Mouse (Mus musculus) heart, postnatal 0 days (tissue): ENCODE data around the gene Abr. TPM values are rescaled to one million over a fixed set of nuclear protein-coding genes. Genes with fewer than 3 reads are reported as not detected.

Experiments
- ATAC-seq: fragments of 200-750 bp; cut with Nextera tagmentation; 2 replicates; pipeline ENCODE4 v1.8.0; 2017; ENCODE audit warnings: low read depth, moderate number of reproducible peaks, moderate library complexity; ENCODE audit not compliant: insufficient read depth
- DNase-seq: peaks from one replicate; pipeline ENCODE4 v3.0.0-alpha.2; 2016; ENCODE audit warnings: low spot score
- H3K27ac ChIP-seq: fragments of 300-500 bp; sonication (generic); 2 replicates; pipeline ENCODE4 v1.5.1; 2014; ENCODE audit warnings: low read depth, mild to moderate bottlenecking
- H3K27me3 ChIP-seq: fragments of 300-500 bp; sonication (generic); 2 replicates; pipeline ENCODE4 v1.6.1; 2014; ENCODE audit warnings: low read length, mixed read lengths; ENCODE audit not compliant: control insufficient read depth, insufficient read depth
- H3K36me3 ChIP-seq: fragments of 300-500 bp; sonication (generic); replicated peaks from 2 replicates; pipeline ENCODE4 v1.6.1; 2014; ENCODE audit warnings: low read length, mixed read lengths; ENCODE audit not compliant: control insufficient read depth, insufficient read depth
- H3K4me1 ChIP-seq: fragments of 300-500 bp; sonication (generic); 2 replicates; pipeline ENCODE4 v1.6.1; 2014; ENCODE audit warnings: antibody characterized with exemption; ENCODE audit not compliant: control insufficient read depth, insufficient read depth
- H3K4me2 ChIP-seq: fragments of 300-500 bp; sonication (generic); 2 replicates; pipeline ENCODE4 v1.6.1; 2014; ENCODE audit warnings: low read depth, mild to moderate bottlenecking, low read length, moderate library complexity
- H3K4me3 ChIP-seq: fragments of 300-500 bp; sonication (generic); 2 replicates; pipeline ENCODE4 v1.5.1; 2014; ENCODE audit warnings: low read depth, low read length
- H3K9ac ChIP-seq: fragments of 300-500 bp; sonication (generic); replicated peaks from 2 replicates; pipeline ENCODE4 v1.6.1; 2014; ENCODE audit warnings: low read depth, low read length, mixed read lengths
- H3K9me3 ChIP-seq: fragments of 300-500 bp; sonication (generic); replicated peaks from 2 replicates; pipeline ENCODE4 v1.6.1; 2016; ENCODE audit warnings: low read length; ENCODE audit not compliant: control insufficient read depth
- CTCF ChIP-seq: IDR thresholded peaks from 2 replicates; pipeline ENCODE4 v1.5.1; 2016; ENCODE audit warnings: antibody characterized with exemption, control low read depth, low read depth
- EP300 ChIP-seq: IDR thresholded peaks from 2 replicates; pipeline ENCODE4 v1.6.1; 2016; ENCODE audit warnings: antibody characterized with exemption, low read depth
- WGBS: fragments of 180-500 bp; shearing (Covaris S2); extraction: QIAGEN DNeasy Blood & Tissue Kit; methylation state at CpG from one replicate; pipeline ENCODE4 v1.1.7; 2014; 5-methylcytosine and 5-hydroxymethylcytosine counted together
- polyA plus RNA-seq: library from polyadenylated mRNA; unstranded; fragments of >200 nt; fragmentation: Nextera tagmentation; extraction: Ambion mirVana; gene quantifications from 2 replicates; pipeline ENCODE4 v1.2.1, GENCODE M21; 2015
- total RNA-seq: library from RNA; depleted of rRNA; stranded (reverse); fragments of >200 nt; gene quantifications from 2 replicates; pipeline ENCODE4 v1.2.3, GENCODE M21; 2014; ENCODE audit warnings: low replicate concordance

Gene Abr
- total and polyA plus RNA-seq, 2 experiments from 2014 or later: 14.1 to 48.9 TPM

- H3K4me1 ChIP-seq: peaks cover 6% of the 10 kb centered on the region; the same call in 1 of the 2 replicates
- no peaks in the 10 kb centered on the region for H3K27me3 ChIP-seq
- WGBS: 74% methylated on average over 5 of the region's 5 CpGs
- ATAC-seq: no peak
- no peak for TF ChIP-seq EP300
- TF ChIP-seq CTCF: no peak
- H3K9ac ChIP-seq: no peak overlapping the region
- no peaks in the 10 kb centered on the region for H3K9me3 ChIP-seq
- H3K27ac ChIP-seq: no peak overlapping the region
- DNase-seq: no peak
- H3K4me3 ChIP-seq: no peak overlapping the region
- no peak overlapping the region for H3K4me2 ChIP-seq
- H3K36me3 ChIP-seq: no peaks in the 10 kb centered on the region
Observed at GRCm38 (mm10) chr11:76405626-76406264, 216.4 kb downstream of the Abr start.

GRCm38 (mm10) chr11:76405113-76405512 lies 217.0 kb downstream of the Abr start:
- H3K4me2 ChIP-seq: no peak overlapping the region
- H3K27ac ChIP-seq: no peak overlapping the region
- WGBS: 55% methylated on average over 4 of the region's 4 CpGs
- no peak overlapping the region for H3K4me3 ChIP-seq
- H3K36me3 ChIP-seq: no peaks in the 10 kb centered on the region
- ATAC-seq (no peak), DNase-seq (no peak)
- peaks cover 6% of the 10 kb centered on the region; the same call in 1 of the 2 replicates for H3K4me1 ChIP-seq
- H3K27me3 ChIP-seq: no peaks in the 10 kb centered on the region
- H3K9ac ChIP-seq: no peak overlapping the region
- no peaks in the 10 kb centered on the region for H3K9me3 ChIP-seq
- TF ChIP-seq EP300 (no peak), CTCF (no peak)

GRCm38 (mm10) chr11:76401398-76401797 lies 220.7 kb downstream of the Abr start:
- no peaks in the 10 kb centered on the region for H3K4me1 ChIP-seq
- H3K9me3 ChIP-seq: no peaks in the 10 kb centered on the region
- H3K9ac ChIP-seq: no peak overlapping the region
- no peaks in the 10 kb centered on the region for H3K27me3 ChIP-seq
- WGBS: 71% methylated on average over 10 of the region's 10 CpGs
- DNase-seq (no peak), ATAC-seq (no peak)
- H3K27ac ChIP-seq: no peak overlapping the region
- no peaks in the 10 kb centered on the region for H3K36me3 ChIP-seq
- H3K4me3 ChIP-seq: no peak overlapping the region
- TF ChIP-seq CTCF (no peak), EP300 (no peak)
- no peak overlapping the region for H3K4me2 ChIP-seq

DNA sequence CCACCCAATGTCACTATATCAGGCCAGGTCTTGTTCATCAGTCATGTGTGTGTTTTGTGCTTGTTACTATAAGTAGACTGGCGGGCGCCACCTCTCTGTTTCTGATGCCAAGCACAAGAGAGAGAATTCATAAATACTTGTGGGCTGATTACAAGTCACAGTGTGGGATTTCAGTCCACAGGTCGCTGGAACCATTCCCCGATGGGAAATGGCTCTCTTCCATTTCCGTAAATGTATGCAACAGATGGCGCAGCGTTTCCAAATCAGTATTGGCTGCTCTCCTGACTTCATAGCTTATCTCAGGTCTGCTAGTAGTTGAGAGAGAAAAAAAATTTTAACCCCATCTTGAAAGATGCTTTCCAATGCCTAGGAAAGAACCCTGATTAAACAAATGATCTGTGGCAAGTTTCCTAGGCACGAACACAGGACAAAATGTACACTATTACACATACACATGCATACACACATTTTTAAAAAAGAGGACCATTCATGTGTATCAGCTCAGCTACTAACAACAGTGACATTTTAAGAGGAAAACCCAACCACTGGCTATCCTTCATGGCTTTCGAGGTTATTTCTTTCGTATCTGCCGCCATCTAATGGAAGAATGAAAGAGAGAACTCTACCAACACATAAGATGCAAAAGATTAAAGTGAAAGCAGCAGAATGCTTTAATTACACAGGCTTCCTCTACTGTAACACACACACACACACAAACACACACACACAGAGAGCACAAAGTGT lies 222.4 kb downstream of the Abr start:
- WGBS: 4% methylated on average over 11 of the region's 11 CpGs
- Histone ChIP-seq H3K36me3 (no peaks in the 10 kb centered on the region), H3K4me1 (no peaks in the 10 kb centered on the region), H3K4me3 (peak overlapping the region; percentile 89), H3K4me2 (peak overlapping the region; percentile 100), H3K9ac (peak overlapping the region; percentile 71; the same call in 1 of the 2 replicates), H3K9me3 (no peaks in the 10 kb centered on the region), H3K27ac (peak overlapping the region; percentile 80), H3K27me3 (no peaks in the 10 kb centered on the region)
- peak; percentile 81 for DNase-seq
- ATAC-seq: peak; percentile 69
- TF ChIP-seq EP300 (no peak), CTCF (peak; percentile 58)

DNA sequence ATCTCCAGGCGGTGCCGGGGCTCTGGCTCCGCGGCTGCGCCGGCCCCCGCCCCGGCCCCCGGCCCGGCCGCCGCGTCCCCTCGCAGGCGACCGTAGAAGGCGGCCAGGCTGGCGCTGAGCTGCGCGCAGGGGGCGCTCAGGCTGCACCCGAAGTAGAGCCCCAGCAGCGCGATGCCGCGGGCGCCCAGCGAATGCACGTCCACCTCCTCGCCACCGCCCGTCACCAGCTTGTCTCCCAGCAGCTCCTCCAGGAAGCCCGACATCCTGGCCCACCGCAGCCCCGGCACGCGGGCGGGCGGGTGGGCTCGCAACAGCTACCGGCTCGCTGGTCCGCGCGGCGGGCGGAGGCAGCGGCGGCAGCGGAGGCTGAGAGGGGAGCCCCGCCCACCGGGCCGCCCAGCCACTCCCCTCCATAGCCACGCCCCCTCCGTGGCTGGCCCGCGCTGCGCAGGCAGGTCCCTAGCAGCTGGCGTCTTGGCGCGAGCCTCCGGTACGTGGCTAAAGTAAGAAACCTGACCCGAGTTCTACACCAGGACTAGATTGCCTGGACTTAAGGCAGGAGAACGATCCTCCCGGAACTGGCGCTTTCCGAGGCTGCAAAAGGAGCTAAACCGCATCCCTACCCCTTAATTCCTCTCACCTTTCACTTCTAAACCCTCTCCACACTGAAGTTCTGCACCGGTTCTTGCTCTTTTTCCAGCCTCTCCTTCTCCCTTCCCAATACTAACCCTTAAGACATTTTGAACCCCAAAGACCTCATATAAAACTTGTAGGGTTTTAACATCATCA lies 223.1 kb downstream of the Abr start, which contains the start of gene Nxn:
TSS of gene Nxn (minus strand) at position 343 of the 789 bp plus-strand sequence.
- 1% methylated on average over 35 of the region's 70 CpGs for WGBS
- H3K9me3 ChIP-seq: no peaks in the 10 kb centered on the region
- no peaks in the 10 kb centered on the region for H3K27me3 ChIP-seq
- DNase-seq: peak; percentile 87
- ATAC-seq: peak; percentile 94
- H3K4me1 ChIP-seq: no peaks in the 10 kb centered on the region
- H3K27ac ChIP-seq: peak within 1 kb of the TSS; percentile 80
- TF ChIP-seq EP300 (no peak), CTCF (no peak)
- H3K36me3 ChIP-seq: no peaks in the 10 kb centered on the region
- peak within 1 kb of the TSS; percentile 71 for H3K9ac ChIP-seq
- peak within 1 kb of the TSS; percentile 100 for H3K4me2 ChIP-seq
- peak within 1 kb of the TSS; percentile 89 for H3K4me3 ChIP-seq
